Mouse (Mus musculus): ENCODE measurements at regions not wholly inside any gene's neighbourhood (a gene's known extent, or its start where the extent isn't known, plus 50 kb on each side); places are given as distances from the start of the nearest gene placed in this dataset.

- TF ChIP-seq MYC (IDR thresholded peaks at IDR 0.05; ENCODE audit: low read depth, low read length) (no peak), UBTF (IDR thresholded peaks at IDR 0.05; ENCODE audit: low read depth, low read length) (no peak), MXI1 (IDR thresholded peaks at IDR 0.05; ENCODE audit: low read depth, low read length) (no peak), BHLHE40 (IDR thresholded peaks at IDR 0.05; ENCODE audit: low read depth, low read length) (no peak), ZC3H11A (IDR thresholded peaks at IDR 0.05; ENCODE audit: low read depth, low read length) (no peak), ZMIZ1 (IDR thresholded peaks at IDR 0.05; ENCODE audit: low read depth, low read length) (no peak), ZNF384 (IDR thresholded peaks at IDR 0.05; ENCODE audit: low read depth, low read length) (no peak), CTCF (conservative IDR thresholded peaks at IDR 0.05 in 1 of 2, IDR thresholded peaks at IDR 0.05 in 1 of 2; ENCODE audit: low read depth in 2 of 2, low read length in 2 of 2) (no peak)
- H3K4me3 ChIP-seq (replicated peaks in 1 of 3; ENCODE audit: low read depth in 2 of 3, low read length in 2 of 3, poor library complexity in 1 of 3): no peak overlapping the region
- dilution Hi-C loops (cut with MboI; ENCODE audit: extremely low pct_ligation_motif_present, extremely low pct_unique_long_range_greater_than_20kb, low sequenced_read_pairs) (no loop called here), in situ Hi-C loops (cut with MboI; ENCODE audit: low pct_ligation_motif_present, low pct_unique_long_range_greater_than_20kb, low sequenced_read_pairs) (no loop called here)
- no peak for DNase-seq (ENCODE audit: extremely low read depth)
- no peaks in the 10 kb centered on the region for H3K4me1 ChIP-seq (ENCODE audit: control insufficient read depth in 1 of 2, insufficient read depth in 2 of 2)
- H3K9ac ChIP-seq (ENCODE audit: insufficient read depth, low read depth): no peak overlapping the region
- no peaks in the 10 kb centered on the region for H3K27me3 ChIP-seq (replicated peaks)
- H3K4me2 ChIP-seq (ENCODE audit: insufficient read depth, low read depth, poor library complexity, severe bottlenecking): no peak overlapping the region
- H3K9me3 ChIP-seq (replicated peaks; ENCODE audit: low read length): no peaks in the 10 kb centered on the region
- H3K79me2 ChIP-seq (replicated peaks; ENCODE audit: control insufficient read depth, extremely low read depth, insufficient read depth, poor library complexity, severe bottlenecking): no peaks in the 10 kb centered on the region
- no peaks in the 10 kb centered on the region for H3K36me3 ChIP-seq (replicated peaks in 1 of 2; ENCODE audit: control insufficient read depth in 1 of 2, insufficient read depth in 1 of 2, low read length in 1 of 2)
- H3K27ac ChIP-seq (ENCODE audit: insufficient read depth, low read depth): no peak overlapping the region
Observed at GRCm38 (mm10) chr10:21763017-21763964, 118.7 kb upstream of the Sgk1 start.

- Histone ChIP-seq H3K4me2 (ENCODE audit: insufficient read depth, low read depth, poor library complexity, severe bottlenecking) (no peak overlapping the region), H3K36me3 (replicated peaks in 1 of 2; ENCODE audit: control insufficient read depth in 1 of 2, insufficient read depth in 1 of 2, low read length in 1 of 2) (no peaks in the 10 kb centered on the region), H3K27ac (ENCODE audit: insufficient read depth, low read depth) (no peak overlapping the region), H3K9ac (ENCODE audit: insufficient read depth, low read depth) (no peak overlapping the region), H3K4me1 (ENCODE audit: control insufficient read depth in 1 of 2, insufficient read depth in 2 of 2) (no peaks in the 10 kb centered on the region), H3K9me3 (replicated peaks; ENCODE audit: low read length) (no peaks in the 10 kb centered on the region), H3K4me3 (replicated peaks in 1 of 3; ENCODE audit: low read depth in 2 of 3, low read length in 2 of 3, poor library complexity in 1 of 3) (no peak overlapping the region), H3K79me2 (replicated peaks; ENCODE audit: control insufficient read depth, extremely low read depth, insufficient read depth, poor library complexity, severe bottlenecking) (no peaks in the 10 kb centered on the region), H3K27me3 (replicated peaks) (no peaks in the 10 kb centered on the region)
- TF ChIP-seq BHLHE40 (IDR thresholded peaks at IDR 0.05; ENCODE audit: low read depth, low read length): no peak
- no peak for TF ChIP-seq JUN (IDR thresholded peaks at IDR 0.05; ENCODE audit: insufficient read depth, low read depth, low read length)
- TF ChIP-seq RAD21 (IDR thresholded peaks at IDR 0.05; ENCODE audit: low read depth, low read length): no peak
- TF ChIP-seq CTCF (conservative IDR thresholded peaks at IDR 0.05 in 1 of 2, IDR thresholded peaks at IDR 0.05 in 1 of 2; ENCODE audit: low read depth in 2 of 2, low read length in 2 of 2): no peak
- TF ChIP-seq POLR2A (IDR thresholded peaks at IDR 0.05; ENCODE audit: low read depth, low read length): no peak
- TF ChIP-seq POLR2AphosphoS2 (IDR thresholded peaks at IDR 0.05; ENCODE audit: low read depth, low read length): no peak
- no peak for TF ChIP-seq KAT2A (IDR thresholded peaks at IDR 0.05; ENCODE audit: insufficient replicate concordance, low read length)
- TF ChIP-seq TCF12 (IDR thresholded peaks at IDR 0.05; ENCODE audit: low read depth, low read length): no peak
- TF ChIP-seq MAZ (IDR thresholded peaks at IDR 0.05; ENCODE audit: low read depth, low read length): no peak
- no peak for TF ChIP-seq ETS1 (conservative IDR thresholded peaks at IDR 0.05; ENCODE audit: low read depth, low read length)
- no peak for TF ChIP-seq MYC (IDR thresholded peaks at IDR 0.05; ENCODE audit: low read depth, low read length)
- no peak for TF ChIP-seq RCOR1 (conservative IDR thresholded peaks at IDR 0.05; ENCODE audit: low read depth, low read length)
- no peak for TF ChIP-seq HCFC1 (IDR thresholded peaks at IDR 0.05; ENCODE audit: low read depth, low read length)
- no peak for TF ChIP-seq MEF2A (IDR thresholded peaks at IDR 0.05; ENCODE audit: borderline replicate concordance, low read depth, low read length)
- TF ChIP-seq NRF1 (IDR thresholded peaks at IDR 0.05; ENCODE audit: low read depth, low read length): no peak
- no peak for TF ChIP-seq EP300 (IDR thresholded peaks at IDR 0.05; ENCODE audit: low read length)
- dilution Hi-C loops (cut with MboI; ENCODE audit: extremely low pct_ligation_motif_present, extremely low pct_unique_long_range_greater_than_20kb, low sequenced_read_pairs): no loop called here
- in situ Hi-C loops (cut with MboI; ENCODE audit: low pct_ligation_motif_present, low pct_unique_long_range_greater_than_20kb, low sequenced_read_pairs): no loop called here
- no peak for DNase-seq (ENCODE audit: extremely low read depth)
Observed at GRCm38 (mm10) chr10:21764090-21764489, 117.9 kb upstream of the Sgk1 start.

All from CH12.LX (cell line).